Mouse (Mus musculus) limb, embryonic 15.5 days (tissue): ENCODE measurements around the gene Calcrl. TPM values are rescaled to one million over a fixed set of nuclear protein-coding genes. Genes with fewer than 3 reads are reported as not detected.
"Not testable (repeated sequence)": the region's sequence is repeated elsewhere in the genome, so short reads cannot be mapped to it uniquely, and the experiment has no call there.

Source experiments
- ATAC-seq: fragments of 200-750 bp; cut with Nextera tagmentation; 2 replicates; pipeline ENCODE4 v1.8.0; 2017; ENCODE audit warnings: low read depth, moderate TSS enrichment; ENCODE audit not compliant: insufficient number of reproducible peaks, low FRiP score, low TSS enrichment
- H3K27ac ChIP-seq: fragments of 300-500 bp; sonication (generic); 2 replicates; pipeline ENCODE4 v1.5.1; 2015; ENCODE audit warnings: moderate library complexity, mild to moderate bottlenecking, inconsistent platforms
- H3K27me3 ChIP-seq: fragments of 300-500 bp; sonication (generic); 2 replicates; pipeline ENCODE4 v1.6.1; 2015; ENCODE audit warnings: inconsistent platforms
- H3K36me3 ChIP-seq: fragments of 300-500 bp; sonication (generic); 2 replicates; pipeline ENCODE4 v1.6.1; 2015; ENCODE audit warnings: inconsistent platforms
- H3K4me1 ChIP-seq: fragments of 300-500 bp; sonication (generic); 2 replicates; pipeline ENCODE4 v1.6.1; 2015; ENCODE audit warnings: inconsistent platforms
- H3K4me2 ChIP-seq: fragments of 300-500 bp; sonication (generic); 2 replicates; pipeline ENCODE4 v1.6.1; 2015; ENCODE audit warnings: mild to moderate bottlenecking, inconsistent platforms
- H3K4me3 ChIP-seq: fragments of 300-500 bp; sonication (generic); 2 replicates; pipeline ENCODE4 v1.5.1; 2015; ENCODE audit warnings: mild to moderate bottlenecking, inconsistent platforms
- H3K9ac ChIP-seq: fragments of 300-500 bp; sonication (generic); 2 replicates; pipeline ENCODE4 v1.6.1; 2015; ENCODE audit warnings: inconsistent platforms
- H3K9me3 ChIP-seq: fragments of 300-500 bp; sonication (generic); 2 replicates; pipeline ENCODE4 v1.6.1; 2016; ENCODE audit warnings: inconsistent platforms
- WGBS: fragments of 180-500 bp; shearing (Covaris S2); methylation state at CpG from one replicate; pipeline ENCODE4 v1.1.7; 2015; 5-methylcytosine and 5-hydroxymethylcytosine counted together
- polyA plus RNA-seq: library from polyadenylated mRNA; unstranded; fragments of >200 nt; fragmentation: Nextera tagmentation; extraction: Ambion mirVana; gene quantifications from 2 replicates; pipeline ENCODE4 v1.2.1, GENCODE M21; 2015

Calcrl gene
- polyA plus RNA-seq, 1 experiment from 2014 or later = 22.7 TPM

DNA sequence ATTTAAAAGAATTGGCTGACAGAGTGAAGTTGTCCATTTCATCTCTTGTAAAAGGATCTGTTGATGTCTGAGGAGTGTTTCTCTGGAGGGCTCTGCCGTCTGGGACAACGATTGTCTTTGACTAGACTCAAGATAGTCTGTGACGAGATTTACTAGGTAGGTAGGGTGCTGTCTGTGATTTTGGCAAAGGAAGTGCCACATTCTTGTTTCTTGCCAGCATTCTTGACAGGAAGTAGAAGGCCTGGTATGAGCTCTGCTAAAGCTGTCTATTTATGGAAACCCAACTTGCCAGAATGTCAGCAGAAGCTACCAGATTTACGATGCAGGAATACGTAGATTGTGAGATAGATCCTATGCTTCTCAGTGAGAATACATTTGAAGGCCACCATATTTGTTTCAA is 16.7 kb upstream of the Calcrl start:
- Histone ChIP-seq H3K27ac (no peak overlapping the region), H3K4me3 (no peak overlapping the region), H3K27me3 (no peaks in the 10 kb centered on the region), H3K9ac (no peak overlapping the region), H3K9me3 (no peaks in the 10 kb centered on the region), H3K4me2 (no peak overlapping the region), H3K36me3 (no peaks in the 10 kb centered on the region), H3K4me1 (no peaks in the 10 kb centered on the region)
- 69% methylated on average over 5 of the region's 5 CpGs for WGBS
- no peak for ATAC-seq

DNA sequence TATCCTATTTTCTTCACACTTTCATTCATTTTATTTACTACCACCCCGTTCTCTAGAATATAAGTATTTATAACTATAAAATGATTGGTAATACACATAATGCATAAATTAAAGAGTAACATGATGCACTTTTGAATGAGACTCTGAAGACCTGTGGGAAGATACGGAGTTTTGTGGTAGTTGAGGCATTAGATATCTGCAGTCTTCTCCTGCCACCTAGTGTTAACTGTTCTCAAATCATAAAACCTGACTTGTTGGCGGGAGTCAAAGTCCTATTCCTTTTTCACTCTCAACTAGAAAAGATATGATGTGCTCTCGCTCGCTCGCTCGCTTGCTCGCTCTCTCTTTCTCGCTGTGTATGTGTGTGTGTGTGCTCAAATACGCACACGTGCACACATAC is 4.5 kb upstream of the Calcrl start:
- Histone ChIP-seq H3K4me3 (no peak overlapping the region), H3K4me1 (peaks cover 4% of the 10 kb centered on the region; the same call in 1 of the 2 replicates), H3K27me3 (no peaks in the 10 kb centered on the region; the same call in 1 of the 2 replicates), H3K9ac (no peak overlapping the region), H3K36me3 (no peaks in the 10 kb centered on the region), H3K9me3 (no peaks in the 10 kb centered on the region), H3K4me2 (no peak overlapping the region), H3K27ac (no peak overlapping the region)
- 53% methylated on average over 11 of the region's 11 CpGs for WGBS
- no peak for ATAC-seq

DNA sequence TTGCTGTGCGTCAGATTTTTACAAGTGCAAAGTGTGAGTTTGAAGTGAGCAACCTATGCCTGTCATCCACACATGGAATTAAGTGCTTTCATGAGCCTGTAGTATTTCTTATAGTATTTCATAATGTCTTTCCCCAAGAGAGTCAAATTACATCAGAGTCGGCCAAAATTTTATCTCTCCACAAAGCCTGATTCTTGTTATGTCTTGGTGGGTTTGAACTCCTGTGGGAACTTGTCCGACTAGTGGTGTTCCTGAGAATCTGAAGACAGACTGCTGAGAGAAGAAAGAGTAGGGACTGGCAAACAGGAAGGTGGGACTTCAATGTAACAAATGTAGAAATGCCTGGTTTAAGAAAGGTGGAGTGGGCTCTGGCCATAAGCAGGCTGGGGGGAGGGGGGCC is 3.6 kb upstream of the Calcrl start:
- no peak for ATAC-seq
- H3K36me3 ChIP-seq = no peaks in the 10 kb centered on the region
- no peak overlapping the region for H3K4me2 ChIP-seq
- no peak overlapping the region for H3K4me3 ChIP-seq
- H3K27me3 ChIP-seq = no peaks in the 10 kb centered on the region; the same call in 1 of the 2 replicates
- H3K27ac ChIP-seq = no peak overlapping the region
- H3K9ac ChIP-seq = no peak overlapping the region
- H3K9me3 ChIP-seq = no peaks in the 10 kb centered on the region
- H3K4me1 ChIP-seq = peaks cover 4% of the 10 kb centered on the region; the same call in 1 of the 2 replicates
- 31% methylated on average over 3 of the region's 3 CpGs for WGBS

DNA sequence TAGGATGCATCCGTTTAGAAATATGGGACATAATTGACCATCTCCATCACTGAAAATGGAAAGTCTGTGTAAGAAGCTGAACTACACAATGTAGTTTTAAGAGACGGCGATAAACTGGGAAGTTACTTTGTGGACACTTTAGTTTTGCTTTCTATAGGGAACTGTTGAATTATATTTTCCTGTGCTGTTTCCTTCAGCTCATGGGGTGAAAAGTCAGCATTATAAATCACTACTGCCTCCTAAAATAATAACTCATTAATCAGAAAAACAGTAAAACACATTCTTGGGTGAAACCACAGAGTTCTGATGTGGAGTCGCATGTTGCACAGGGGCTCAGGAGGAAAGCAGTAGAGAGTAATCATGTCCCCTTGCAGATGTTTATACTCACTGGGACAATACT is 1.3 kb upstream of the Calcrl start:
- Histone ChIP-seq H3K4me2 (no peak overlapping the region), H3K4me3 (no peak overlapping the region), H3K4me1 (peaks cover 4% of the 10 kb centered on the region; the same call in 1 of the 2 replicates), H3K9ac (no peak overlapping the region), H3K27ac (no peak overlapping the region), H3K27me3 (no peaks in the 10 kb centered on the region; the same call in 1 of the 2 replicates), H3K9me3 (no peaks in the 10 kb centered on the region), H3K36me3 (no peaks in the 10 kb centered on the region)
- 83% methylated on average over 4 of the region's 4 CpGs for WGBS
- no peak for ATAC-seq

DNA sequence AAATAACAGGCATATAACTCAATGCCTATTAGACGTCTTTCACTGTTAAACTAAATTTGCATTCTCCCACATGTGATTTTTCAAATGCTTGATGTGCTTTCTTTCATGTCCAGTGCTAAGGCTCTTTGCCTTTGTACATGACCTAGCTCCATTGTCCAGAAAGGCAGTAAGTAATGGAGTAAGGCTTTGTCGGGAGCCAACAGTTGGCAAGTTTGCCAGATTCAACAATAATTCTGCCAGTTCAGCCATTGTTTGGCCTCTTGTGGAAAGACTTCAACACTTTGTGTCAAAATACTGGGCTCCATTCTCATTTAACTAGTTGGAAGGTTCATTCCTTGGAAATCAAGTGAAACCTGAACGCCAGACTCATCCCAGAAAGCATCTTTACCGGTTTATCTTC is 8.7 kb downstream of the Calcrl start:
- Histone ChIP-seq H3K9ac (no peak overlapping the region), H3K4me1 (no peaks in the 10 kb centered on the region)
- WGBS = 86% methylated on average over 4 of the region's 4 CpGs

DNA sequence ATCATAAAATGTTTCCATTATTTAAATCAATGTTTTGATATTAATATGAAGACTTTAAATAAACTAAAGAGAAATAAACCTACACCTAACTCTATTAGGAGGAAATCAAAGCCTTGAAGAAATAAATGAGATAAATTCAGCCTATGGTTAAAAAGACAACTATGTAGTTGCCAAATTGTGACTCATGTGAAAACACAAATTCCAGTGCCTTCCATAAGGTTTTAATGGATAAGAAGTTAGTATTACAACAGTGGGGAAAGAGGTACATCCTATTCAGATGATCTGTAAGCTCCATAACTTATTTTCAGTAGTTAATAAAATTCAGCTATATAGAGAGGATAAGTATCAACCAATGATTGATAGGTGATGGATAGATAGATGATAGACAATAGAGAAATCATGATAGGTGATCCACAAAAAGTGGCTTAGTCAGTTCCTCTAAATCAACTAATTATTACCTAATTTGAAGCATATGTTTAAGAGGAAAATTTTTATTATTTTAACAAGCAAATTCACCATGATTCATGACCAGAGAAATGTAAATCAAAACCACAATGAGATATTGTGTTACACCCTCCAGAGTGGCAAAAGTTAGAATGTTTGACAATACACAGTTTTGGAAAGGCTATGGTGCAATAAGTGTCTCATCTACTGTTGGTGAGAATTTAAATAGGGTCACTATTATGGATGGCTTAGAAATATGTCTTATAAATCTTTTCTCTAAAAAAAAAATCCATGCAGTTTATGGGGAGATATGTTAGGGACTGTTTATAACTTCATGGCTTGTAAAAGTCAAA is 15.2 kb downstream of the Calcrl start:
- no peak overlapping the region for H3K27ac ChIP-seq
- H3K9me3 ChIP-seq = no peaks in the 10 kb centered on the region
- no peak overlapping the region for H3K4me2 ChIP-seq
- H3K36me3 ChIP-seq = no peaks in the 10 kb centered on the region
- H3K4me1 ChIP-seq = no peaks in the 10 kb centered on the region
- no peak overlapping the region for H3K9ac ChIP-seq
- no peaks in the 10 kb centered on the region for H3K27me3 ChIP-seq
- no peak for ATAC-seq
- H3K4me3 ChIP-seq = no peak overlapping the region

More for the DNA sequence above, 8.7 kb downstream of the Calcrl start:
- Histone ChIP-seq H3K27me3 (no peaks in the 10 kb centered on the region), H3K9me3 (no peaks in the 10 kb centered on the region), H3K4me3 (no peak overlapping the region), H3K4me2 (no peak overlapping the region), H3K27ac (no peak overlapping the region), H3K36me3 (no peaks in the 10 kb centered on the region)
- ATAC-seq = no peak

DNA sequence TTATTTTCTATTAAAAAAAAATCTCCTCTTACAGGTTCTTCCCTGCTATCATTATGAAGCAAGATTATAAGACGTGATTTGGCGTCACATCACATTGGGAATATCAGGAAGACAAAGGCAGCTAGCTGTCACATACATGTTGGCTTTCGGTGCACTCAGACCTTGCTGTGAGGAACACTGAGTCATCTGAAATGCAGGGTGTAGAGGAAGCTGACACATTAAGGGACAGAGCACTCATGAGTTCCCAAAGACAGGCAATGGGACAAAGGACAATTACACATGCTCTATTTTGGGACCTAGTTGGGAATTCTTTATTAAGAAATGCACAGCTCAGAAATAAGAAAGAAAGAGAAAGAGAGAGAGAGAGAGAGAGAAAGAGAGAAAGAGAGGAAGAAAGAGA is 20.4 kb downstream of the Calcrl start:
- no peaks in the 10 kb centered on the region for H3K27me3 ChIP-seq
- no peaks in the 10 kb centered on the region for H3K9me3 ChIP-seq
- no peak overlapping the region for H3K4me3 ChIP-seq
- no peak overlapping the region for H3K4me2 ChIP-seq
- ATAC-seq = no peak
- no peaks in the 10 kb centered on the region for H3K36me3 ChIP-seq
- H3K27ac ChIP-seq = no peak overlapping the region
- 86% methylated on average over 3 of the region's 3 CpGs for WGBS
- no peak overlapping the region for H3K9ac ChIP-seq
- no peaks in the 10 kb centered on the region for H3K4me1 ChIP-seq

DNA sequence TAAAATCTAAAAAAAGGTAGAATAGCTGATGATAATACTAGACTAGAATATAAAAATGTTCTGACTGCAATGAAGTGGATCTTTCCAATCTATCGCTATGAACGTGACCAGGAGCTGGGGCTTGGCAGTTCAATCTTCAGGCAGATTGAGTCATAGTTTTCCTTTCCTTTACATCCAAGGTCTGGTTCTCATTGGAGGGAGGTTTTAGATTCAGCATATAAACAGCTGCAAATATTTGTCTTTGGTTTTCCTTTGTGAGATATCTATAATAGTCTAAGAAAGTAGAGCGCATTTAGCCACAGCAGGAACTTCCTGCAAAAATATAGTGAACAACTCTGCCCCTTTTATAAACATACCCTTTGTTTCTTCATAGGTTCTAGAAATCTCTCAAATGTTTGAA is 22.5 kb downstream of the Calcrl start:
- WGBS = 63% methylated on average over 3 of the region's 3 CpGs
- H3K4me2 ChIP-seq = no peak overlapping the region
- H3K27ac ChIP-seq = no peak overlapping the region
- no peaks in the 10 kb centered on the region for H3K36me3 ChIP-seq
- H3K4me1 ChIP-seq = no peaks in the 10 kb centered on the region
- no peak for ATAC-seq
- no peaks in the 10 kb centered on the region for H3K27me3 ChIP-seq
- no peak overlapping the region for H3K9ac ChIP-seq
- no peaks in the 10 kb centered on the region for H3K9me3 ChIP-seq
- H3K4me3 ChIP-seq = no peak overlapping the region

DNA sequence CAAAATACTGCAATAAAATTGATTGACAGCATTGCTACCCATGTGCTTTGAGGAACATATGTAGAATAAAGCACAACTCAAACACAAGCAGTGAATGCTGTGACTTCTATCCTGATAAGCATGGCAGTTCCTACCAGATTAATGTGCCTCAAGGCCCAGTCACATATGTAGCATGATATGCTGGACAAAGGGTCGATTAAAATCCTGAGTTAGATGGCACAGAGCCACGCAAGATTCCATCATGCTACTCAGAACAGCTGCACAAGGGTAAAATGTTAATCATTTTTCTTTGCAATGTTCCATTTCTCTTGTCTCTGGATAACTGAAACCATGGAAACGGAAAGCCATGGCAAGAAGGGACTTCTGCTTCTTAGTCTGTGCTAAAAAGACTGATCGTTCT is 28.7 kb downstream of the Calcrl start:
- 79% methylated on average over 4 of the region's 4 CpGs for WGBS
- Histone ChIP-seq H3K4me1 (no peaks in the 10 kb centered on the region), H3K27me3 (no peaks in the 10 kb centered on the region), H3K36me3 (no peaks in the 10 kb centered on the region), H3K9ac (no peak overlapping the region), H3K27ac (no peak overlapping the region), H3K4me3 (no peak overlapping the region), H3K9me3 (no peaks in the 10 kb centered on the region), H3K4me2 (no peak overlapping the region)
- ATAC-seq = no peak

DNA sequence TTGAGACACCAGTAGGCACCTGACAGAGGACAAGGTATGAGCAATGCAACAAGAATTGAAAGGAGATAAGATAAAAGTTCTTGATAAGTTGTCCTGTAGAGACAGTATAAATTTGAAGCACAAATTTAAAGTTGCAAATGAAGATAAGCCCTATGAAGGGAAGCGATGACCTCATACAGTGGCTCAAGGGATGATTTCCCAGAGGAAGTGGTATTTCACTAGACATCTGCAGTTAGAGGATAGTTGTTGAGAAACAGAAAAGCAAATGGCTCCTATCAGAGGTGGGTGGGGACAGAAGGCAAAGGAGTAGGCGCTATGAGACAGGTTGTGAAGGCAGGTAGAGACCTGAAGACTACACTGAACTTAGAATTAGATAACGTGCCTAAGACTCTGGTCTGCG is 32.0 kb downstream of the Calcrl start:
- H3K27me3 ChIP-seq = no peaks in the 10 kb centered on the region
- no peak for ATAC-seq
- H3K27ac ChIP-seq = no peak overlapping the region
- H3K36me3 ChIP-seq = no peaks in the 10 kb centered on the region
- H3K4me1 ChIP-seq = no peaks in the 10 kb centered on the region
- whole genome bisulfite sequencing = 65% methylated on average over 4 of the region's 4 CpGs
- H3K4me3 ChIP-seq = no peak overlapping the region
- no peak overlapping the region for H3K9ac ChIP-seq
- no peak overlapping the region for H3K4me2 ChIP-seq
- H3K9me3 ChIP-seq = no peaks in the 10 kb centered on the region

DNA sequence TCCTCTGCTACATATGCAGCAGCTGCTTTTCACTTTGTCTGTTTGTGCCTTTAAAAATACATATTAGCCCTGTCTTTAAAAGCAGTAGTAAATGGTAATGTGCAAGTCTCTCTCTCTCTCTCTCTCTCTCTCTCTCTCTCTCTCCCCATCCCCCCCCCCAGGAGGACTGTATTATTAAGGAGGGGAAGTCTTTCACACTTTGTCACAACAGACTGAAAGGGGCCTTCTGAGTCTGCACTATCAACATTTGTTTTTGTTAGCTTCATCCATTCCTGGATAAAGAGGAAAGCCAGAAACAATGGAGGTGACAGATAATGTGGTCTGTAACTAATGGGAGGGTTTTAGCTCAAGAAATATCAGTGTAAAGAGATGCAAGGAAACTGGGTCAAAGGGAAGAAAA is 36.1 kb downstream of the Calcrl start:
- no peak overlapping the region for H3K9ac ChIP-seq
- H3K27me3 ChIP-seq = no peaks in the 10 kb centered on the region
- no peaks in the 10 kb centered on the region for H3K9me3 ChIP-seq

DNA sequence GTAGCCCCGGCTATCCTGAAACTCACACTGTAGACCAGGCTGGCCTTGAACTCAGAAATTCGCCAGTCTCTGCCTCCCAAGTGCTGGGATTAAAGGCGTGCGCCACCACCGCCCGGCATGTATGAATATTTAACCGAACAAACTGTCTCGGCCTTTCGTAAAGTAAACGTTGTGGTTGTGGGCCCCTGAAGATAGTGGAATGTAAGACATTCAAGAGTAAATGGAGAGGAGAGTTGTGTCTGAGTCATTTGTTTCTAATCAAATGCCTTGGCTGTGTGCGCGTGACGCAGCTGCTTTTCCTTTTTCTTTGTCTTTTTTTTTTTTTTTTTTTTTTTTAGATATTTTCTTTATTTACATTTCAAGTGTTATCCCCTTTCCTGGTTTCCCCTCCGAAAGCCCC is 36.7 kb downstream of the Calcrl start:
- H3K36me3 ChIP-seq, H3K27ac ChIP-seq, ATAC-seq, H3K4me2 ChIP-seq, H3K9ac ChIP-seq, H3K4me1 ChIP-seq, H3K9me3 ChIP-seq, H3K27me3 ChIP-seq, H3K4me3 ChIP-seq: not testable (repeated sequence)
- 86% methylated on average over 14 of the region's 14 CpGs for WGBS

More for the DNA sequence above, 36.1 kb downstream of the Calcrl start:
- H3K4me2 ChIP-seq = no peak overlapping the region
- 0 out of 2 replicates have a peak, but pooled peaks cover 5% of the 10 kb centered on the region for H3K4me1 ChIP-seq
- H3K4me3 ChIP-seq = no peak overlapping the region
- ATAC-seq = no peak
- H3K27ac ChIP-seq = no peak overlapping the region
- H3K36me3 ChIP-seq = no peaks in the 10 kb centered on the region

DNA sequence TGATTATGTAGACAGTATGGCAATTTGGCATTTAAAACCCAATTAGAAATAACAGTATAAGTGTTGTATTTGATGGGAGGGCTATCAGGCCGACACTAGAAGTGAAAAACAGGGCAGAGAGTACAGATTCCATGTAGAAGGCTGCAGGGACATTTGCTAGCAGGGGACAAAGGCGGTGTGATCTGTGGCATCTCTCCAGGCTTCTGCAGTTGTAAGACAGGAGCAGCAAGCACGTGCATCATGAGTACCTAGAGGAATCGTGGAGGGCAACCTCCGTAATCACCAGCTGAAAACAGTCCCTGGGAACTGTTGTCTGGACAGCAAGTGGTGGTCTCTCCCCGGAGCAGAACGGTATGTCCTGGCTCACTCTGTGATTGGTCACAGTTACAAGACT is 37.2 kb downstream of the Calcrl start:
- no peaks in the 10 kb centered on the region for H3K36me3 ChIP-seq
- H3K4me1 ChIP-seq = 0 out of 2 replicates have a peak, but pooled peaks cover 5% of the 10 kb centered on the region
- no peak for ATAC-seq
- no peak overlapping the region for H3K4me3 ChIP-seq
- WGBS = 77% methylated on average over 7 of the region's 7 CpGs
- no peaks in the 10 kb centered on the region for H3K27me3 ChIP-seq
- H3K9ac ChIP-seq = no peak overlapping the region
- no peak overlapping the region for H3K27ac ChIP-seq
- H3K9me3 ChIP-seq = no peaks in the 10 kb centered on the region
- H3K4me2 ChIP-seq = no peak overlapping the region
